Mouse (Mus musculus): Measurements from ENCODE around the gene Aqp5.
A peak's percentile ranks its signal among the peaks of the same experiment; 100 is the strongest.

Gene Aqp5

DNA sequence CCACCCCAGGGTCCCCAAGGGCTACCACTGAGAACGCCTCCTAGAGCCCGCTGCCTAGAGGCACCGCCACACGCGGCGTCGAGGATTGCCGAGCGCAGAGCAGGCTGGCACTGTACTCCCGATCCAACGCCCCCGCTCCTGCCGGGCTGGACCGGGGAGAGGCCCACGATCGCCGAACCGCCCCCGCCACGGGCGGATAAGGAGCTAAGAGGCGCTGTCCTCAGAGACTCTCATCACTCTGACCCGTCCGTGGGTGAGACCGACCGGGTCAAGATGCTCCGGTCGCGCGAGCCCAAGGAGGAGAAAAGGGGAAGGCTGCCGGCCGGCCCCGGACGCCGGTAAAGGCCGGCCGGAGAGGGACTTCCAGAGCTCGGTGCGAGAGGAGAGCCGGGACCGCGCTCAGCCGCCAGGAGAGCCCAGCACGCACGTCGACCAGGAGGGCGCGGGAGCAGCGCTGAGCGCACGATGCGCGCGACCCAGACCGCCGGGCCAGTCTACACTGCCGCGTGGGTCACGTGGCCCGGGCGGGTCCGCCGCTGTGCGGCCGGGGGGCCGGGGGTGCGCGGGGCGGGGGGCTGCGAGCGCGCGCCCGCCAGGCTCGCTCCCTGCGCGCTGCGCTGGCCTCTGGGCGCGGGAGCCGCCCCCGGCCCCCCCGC is at the start of gene Aqp5:
Gene Aqp5, plus strand, starts transcription at position 354 of the 656 bp plus-strand sequence.
- DNase-seq (ENCODE audit: low spot score) = no peak

DNA sequence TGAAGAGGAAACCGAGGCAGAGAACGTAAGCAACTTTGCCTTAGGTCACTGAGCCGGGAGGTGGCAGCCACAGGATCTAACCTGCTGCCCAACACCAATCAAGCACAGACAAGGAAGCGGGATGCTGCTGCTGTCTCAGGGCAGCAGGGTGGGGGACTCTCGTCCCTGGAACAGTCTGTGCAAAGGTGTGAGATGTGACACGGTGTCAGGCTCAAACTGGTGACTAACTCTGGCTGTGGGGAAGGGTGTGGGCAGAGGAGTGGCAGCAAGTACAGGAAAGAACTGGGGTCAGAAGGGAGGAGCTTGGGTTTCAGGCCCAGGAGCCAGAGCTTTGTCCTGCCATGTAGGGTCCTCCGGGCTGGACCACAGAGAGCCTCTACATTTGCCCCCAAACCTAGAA is 46.5 kb upstream of the Aqp5 start:
- DNase-seq (ENCODE audit: low spot score) = no peak

DNA sequence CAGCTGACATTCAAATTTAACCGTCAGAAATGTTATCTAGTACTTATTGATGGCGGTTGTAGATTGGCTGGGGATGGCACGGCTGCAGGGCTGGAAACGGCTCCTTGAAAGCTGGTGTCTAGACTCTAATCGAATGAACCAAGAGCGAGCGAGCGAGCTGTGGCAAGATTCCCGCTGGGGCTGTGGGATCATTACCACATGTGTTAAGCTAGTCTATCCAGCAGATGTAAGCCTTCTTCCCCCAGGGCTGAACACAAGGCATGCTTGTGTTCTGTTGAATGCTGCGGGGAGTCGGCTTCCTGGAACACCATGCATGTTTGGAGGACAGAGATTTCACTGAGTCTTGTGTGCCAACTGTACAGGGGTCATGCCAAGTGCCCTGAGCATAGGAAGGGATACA is 44.0 kb upstream of the Aqp5 start:
- DNase-seq (ENCODE audit: low spot score) = no peak

DNA sequence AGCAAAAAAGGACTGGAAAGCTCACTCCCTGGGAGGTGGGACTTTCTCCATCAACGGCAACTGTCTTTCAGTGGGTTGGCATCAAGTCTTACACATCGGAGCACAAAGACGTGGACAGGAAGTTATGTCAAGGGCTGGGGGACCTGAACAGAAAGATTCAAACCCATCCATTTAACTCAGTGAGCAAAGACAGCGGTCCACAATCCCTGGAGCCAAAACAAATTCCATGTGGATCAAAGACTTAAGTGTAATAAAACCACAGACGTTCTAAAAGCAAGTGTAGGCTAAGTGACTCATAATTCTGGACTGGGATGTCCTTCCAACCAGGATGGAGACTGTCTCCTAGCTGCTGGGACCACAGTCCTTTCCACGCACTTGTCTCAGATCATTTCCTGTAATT is 42.9 kb upstream of the Aqp5 start:
- no peak for DNase-seq (ENCODE audit: low spot score)

DNA sequence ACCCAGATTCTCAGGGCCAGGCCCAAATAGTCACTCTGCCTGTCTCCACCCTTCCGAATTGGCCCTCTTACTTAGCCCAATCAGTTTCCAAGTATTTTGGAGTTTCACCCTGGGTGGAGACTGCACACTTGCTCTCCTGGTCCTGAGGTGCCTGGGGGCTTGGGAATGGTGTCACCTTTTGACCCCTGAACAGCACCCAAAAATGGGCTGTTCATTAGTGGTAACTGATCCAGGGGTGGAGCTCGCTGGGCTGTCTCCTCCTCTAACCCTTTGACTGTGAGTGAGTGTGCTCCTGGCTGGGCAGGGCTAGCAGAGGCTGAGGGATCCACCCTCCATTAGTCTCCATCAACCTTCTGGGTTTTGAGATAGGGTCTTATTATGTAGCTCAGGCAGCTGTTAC is 40.7 kb upstream of the Aqp5 start:
- DNase-seq (ENCODE audit: low spot score) = no peak

DNA sequence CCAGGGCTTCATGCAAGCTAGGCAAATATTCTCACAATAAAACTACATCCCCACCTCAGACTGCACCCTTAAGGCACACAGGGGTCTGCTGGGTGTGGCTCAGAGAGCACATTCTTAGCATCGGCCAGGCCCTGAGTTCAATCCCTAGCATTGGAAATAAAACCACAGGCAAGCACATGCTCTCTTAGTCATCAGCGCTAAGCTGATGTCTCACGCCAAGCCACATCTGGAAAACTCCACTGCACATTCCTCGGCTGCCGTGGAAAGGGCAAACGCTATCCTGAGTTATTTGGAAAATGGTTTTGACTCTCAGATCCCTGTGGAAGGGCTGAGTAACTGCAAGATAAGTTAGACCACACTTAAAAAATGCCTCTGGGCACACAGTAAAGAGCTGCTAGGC is 36.8 kb upstream of the Aqp5 start:
- DNase-seq (ENCODE audit: low spot score) = no peak

DNA sequence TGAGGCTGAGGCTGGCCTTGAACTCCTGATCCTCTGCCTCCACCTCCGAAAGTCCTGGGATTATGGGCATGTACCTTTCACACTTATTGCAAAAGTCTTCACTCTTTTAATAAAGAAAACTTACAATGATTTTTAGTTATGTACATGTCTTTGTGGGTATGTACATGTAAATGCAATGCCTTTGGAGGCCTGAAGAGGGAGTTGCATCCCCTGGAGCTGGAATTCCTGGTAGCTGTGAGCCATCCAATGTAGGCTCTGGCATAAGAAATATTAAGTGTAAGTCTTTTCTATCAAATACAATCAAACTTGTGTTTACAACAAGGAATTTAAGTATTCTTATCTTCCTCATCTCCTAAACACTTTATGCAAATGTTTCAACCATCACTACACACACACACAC is 31.6 kb upstream of the Aqp5 start:
- no peak for DNase-seq (ENCODE audit: low spot score)

DNA sequence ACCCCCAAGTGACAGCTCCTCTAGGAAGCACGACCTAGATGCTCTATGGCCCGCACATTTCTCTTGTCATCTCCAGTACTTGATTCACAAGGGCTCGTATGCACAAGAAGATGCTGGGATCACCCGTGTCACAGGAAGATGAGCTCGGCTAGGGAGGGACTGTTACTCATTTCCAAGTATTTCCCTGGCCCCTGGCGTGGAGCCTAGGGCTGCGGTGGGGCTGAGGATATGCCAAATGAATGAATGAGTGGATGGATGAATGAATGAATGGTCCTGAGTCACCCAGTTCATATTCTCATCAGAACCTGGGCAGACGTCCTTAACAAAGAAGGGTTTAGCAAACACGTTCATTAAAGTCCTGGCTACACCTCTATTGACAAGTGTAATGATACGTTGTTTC is 30.3 kb upstream of the Aqp5 start:
- no peak for DNase-seq (ENCODE audit: low spot score)

DNA sequence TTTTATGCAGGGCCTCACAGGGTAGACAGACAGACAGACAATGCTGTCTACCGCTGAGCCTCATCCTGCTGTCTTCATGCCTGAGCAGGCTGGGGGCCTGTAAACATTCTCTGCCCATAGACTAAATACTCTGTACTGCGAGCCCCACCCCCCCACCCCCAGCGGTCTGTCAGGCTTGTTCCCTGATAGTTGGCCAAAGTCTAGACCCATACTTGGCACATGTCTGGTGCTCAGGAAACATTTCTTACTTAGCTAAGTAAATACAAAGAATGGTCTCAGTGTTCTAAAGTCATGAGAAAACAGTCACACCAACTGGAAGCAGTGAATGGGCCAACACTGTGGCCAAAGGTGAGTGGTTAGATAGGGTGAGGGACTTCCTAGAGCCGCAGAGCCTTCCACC is 23.2 kb upstream of the Aqp5 start:
- peak; percentile 36 for DNase-seq (ENCODE audit: low spot score)

DNA sequence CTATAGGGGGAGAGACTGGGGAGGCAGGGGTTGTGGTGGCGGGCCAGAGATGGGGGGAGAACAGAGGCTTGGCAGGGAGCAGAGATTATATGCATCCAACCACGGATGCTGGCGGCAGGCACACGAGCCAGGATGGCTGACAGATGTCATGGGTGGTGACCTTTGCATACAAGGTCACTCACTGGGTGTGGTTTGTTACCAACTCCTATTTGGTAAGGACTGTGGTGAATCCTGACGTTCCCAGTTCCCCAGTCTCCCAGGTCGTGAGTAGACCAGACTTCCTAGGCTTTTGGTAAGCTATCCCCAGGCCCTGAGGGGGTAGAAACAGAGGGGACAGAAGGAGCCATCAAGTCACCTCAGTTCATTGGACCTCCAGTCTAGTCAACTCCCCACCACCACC is 21.9 kb upstream of the Aqp5 start:
- no peak for DNase-seq (ENCODE audit: low spot score)

DNA sequence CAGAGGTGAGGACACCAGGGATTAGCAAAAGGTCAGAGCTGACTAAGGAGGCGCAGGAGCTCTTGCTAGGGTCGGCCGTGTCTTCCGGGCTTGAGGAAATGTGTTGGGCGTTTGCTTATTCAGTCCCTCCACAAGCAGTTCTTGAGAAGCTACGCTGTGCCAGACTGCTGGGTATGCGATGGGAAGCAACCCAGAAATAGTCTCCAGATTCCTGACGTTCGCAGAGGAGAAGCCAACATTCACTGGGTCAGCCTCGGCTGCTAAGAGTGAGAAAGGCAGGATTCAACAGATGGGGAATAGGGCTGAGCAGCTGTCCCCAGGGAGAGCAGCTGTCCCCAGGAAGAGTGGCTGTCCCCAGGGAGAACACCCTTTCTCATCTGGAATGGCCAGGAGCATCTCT is 21.5 kb upstream of the Aqp5 start:
- no peak for DNase-seq (ENCODE audit: low spot score)

DNA sequence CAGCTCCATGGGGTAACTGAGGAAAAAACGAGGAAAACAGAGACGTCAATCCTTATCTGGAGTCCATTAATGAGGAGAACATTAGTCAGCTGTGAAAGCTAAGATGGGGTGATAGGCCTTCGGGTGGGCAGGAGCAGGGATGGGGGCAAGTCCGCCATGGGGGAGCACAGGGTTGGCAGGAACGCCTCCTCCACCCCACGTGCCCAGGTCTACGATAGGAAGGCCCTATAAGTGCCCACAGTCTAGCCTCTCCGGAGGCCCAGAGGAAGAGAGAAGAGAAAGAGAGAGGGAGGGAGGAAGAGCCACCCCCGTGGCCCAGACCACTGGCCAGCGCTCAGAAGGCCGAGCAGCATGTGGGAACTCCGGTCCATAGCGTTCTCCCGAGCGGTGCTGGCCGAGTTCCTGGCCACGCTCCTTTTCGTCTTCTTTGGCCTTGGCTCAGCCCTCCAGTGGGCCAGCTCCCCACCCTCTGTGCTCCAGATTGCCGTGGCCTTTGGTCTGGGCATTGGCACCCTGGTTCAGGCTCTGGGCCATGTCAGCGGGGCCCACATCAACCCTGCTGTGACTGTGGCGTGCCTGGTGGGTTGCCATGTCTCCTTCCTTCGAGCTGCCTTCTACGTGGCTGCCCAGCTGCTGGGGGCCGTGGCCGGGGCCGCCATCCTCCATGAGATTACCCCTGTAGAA is 11.6 kb upstream of the Aqp5 start, which contains the start of gene Aqp2:
Gene Aqp2, plus strand, starts transcription at position 254 of the 684 bp plus-strand sequence.
- DNase-seq (ENCODE audit: low spot score) = no peak

DNA sequence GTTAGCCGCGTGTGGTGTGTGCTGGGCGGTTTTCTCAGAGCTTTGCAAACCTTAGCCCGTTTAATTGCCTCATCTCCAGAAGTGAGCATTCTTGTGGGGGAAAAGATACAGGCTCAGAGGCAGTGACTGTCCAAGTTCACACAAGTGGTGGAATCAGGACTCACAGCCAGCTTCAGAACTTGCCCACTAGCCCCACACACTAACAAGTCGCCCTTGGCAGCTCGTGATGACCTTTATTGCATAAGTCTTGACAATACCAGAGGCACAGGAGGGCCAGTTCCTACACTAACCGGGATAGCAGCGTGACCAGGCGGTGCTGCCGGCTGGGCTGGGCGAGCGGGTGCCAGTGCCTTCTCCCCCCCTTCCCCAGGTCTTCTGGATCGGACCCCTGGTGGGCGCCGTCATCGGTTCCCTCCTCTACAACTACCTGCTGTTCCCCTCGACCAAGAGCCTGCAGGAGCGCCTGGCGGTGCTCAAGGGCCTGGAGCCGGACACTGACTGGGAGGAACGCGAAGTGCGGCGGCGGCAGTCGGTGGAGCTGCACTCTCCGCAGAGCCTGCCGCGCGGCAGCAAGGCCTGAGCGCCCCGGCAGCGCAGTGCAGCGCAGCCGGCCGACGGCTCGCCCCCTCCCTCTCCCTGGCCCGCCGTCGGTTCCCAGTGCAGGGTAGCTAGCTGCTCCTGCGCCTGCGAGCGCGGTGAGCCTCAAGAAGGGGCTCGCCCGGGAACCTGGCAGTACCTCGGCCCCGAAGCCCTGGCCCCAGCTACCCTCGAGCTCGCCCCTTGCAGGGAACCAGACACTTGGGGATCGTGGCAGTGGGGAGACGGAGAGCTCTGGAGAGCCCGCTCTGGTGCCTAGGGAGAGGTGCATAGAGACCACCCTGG is 6.9 kb upstream of the Aqp5 start:
- DNase-seq (ENCODE audit: low spot score) = no peak

DNA sequence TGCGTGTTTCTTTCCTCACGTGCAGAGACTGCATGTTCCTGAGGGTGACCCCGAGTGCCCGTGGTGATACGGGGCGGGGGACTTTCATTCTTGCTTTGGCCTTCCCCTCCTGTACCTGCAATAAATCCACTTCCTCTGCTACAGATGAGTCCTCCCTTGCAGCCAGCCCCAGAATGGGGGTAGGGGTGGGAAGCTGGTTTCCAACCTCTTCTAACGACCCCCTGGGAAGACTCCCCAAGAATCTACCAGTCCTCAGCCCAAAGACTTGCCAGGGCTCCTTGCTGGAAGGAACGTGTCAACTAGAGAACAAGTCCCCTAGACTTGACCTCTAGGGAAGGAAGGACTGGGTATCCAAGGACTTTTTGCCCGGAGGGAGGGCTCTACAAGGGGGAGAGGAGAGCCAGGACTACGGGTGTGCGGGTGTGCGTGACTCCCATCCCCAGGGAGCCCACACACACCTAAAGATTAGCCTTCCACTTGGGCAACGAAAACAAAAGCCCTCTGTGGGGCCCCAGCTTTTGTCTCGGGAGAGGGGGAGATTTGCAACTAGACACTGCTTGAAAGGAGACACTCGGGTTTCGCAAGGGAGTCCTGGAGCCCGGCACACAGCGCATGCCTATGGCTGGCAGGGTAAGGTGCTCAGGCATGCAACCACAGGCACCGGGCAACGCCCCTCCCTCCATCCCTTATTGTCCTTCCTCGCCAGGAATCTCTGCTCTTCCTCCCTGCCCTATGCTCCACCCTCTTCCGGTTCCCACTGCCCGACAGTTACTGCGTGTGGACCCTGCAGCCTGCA is 6.0 kb upstream of the Aqp5 start:
- DNase-seq (ENCODE audit: low spot score) = no peak

DNA sequence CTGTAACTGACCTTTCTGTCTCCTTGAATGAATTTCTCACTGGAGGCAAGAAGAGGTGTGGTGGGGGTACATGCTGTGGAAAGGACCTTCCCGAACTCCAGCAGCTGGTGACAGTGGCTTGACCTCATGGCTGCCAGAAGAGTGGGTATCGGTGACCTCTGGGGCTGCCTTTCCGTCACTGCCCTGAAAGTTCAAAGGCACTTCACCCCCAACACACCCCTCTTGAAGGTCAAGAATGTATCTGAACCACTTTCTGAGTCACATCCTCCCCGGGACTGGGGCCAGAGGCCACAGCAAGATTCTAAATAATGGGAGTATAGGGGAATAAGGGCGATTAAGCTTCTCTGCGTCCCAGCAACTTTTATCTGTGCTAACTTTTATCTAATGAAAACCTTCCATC is 4.8 kb upstream of the Aqp5 start:
- no peak for DNase-seq (ENCODE audit: low spot score)

DNA sequence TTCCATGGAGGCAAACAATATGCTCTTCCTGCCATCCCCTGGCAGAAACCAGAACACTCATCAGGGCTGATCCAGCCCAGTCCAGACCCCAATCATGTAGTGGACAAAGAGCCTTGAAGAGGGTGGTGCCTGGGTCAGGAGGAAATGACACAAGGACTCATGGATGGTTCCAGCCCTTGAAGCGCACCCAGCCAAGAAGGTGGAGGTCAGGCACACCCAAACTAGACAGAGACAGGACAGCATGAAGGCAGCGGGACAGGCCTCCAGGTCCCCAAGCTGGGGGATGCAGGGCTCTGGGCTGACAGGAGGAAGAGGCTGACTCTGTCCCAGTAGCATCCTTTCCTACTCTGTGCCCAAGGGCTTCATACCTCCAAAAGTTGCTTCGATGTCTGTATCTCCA is 4.1 kb upstream of the Aqp5 start:
- DNase-seq (ENCODE audit: low spot score) = no peak

DNA sequence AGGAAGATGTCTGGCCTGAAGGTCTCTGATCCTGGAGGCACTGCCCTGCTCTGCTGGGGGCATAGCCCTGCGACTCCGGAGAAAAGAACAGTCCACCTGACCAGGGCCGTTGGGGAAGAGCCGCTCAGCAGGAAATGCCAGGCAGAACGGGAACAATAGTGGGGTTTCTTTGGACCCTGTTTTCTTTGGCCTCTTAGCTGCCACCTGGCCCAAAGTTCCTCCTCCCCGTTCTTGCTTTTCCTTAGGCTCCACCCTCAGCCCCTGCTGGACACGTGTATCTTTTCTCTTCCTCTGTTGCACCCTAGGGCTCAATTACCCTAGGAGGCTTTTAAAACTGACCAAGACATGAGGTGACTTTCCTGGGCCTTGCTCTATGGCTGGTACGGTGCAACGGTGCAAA is 1.3 kb upstream of the Aqp5 start:
- DNase-seq (ENCODE audit: low spot score) = no peak

DNA sequence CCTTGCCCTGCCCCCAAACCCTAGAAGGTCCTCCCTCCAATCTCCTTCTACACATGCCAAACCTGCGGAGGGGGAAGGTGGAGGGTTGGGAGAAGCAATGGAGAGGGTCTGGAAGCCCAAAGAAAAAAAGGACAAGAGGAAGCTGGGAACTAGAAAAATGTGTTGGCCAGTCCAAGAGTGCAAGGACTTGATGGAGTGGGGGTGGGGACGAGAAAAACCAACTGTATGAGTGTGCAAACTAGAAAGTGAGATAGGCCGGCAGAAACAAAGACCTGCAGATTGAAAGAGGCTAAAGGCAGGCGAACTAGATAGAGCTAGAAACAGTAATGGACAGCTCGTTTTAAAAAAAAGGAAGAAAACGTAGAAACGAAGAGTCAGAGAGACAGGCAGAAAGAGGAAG is 878 bp upstream of the Aqp5 start:
- no peak for DNase-seq (ENCODE audit: low spot score)

DNA sequence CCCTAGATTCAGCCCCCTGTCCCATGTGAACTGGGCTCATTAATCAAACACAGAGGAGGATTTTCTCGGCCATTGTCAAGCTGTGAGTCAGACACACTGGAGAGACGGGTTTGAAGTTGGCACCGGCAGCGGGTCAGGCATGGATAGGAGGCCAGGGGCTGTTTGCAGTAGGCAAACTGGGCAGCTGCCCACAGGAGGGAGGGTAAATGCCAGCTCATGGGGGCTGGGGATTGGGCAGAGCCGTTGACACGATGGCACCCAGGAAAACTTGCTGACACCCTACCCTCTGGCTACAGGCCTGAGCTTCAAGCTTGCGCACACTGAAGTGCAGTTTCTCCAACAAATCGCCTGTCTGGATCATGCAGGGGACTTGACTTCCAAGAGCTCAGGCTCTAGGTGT is 1.6 kb downstream of the Aqp5 start:
- DNase-seq (ENCODE audit: low spot score) = no peak

DNA sequence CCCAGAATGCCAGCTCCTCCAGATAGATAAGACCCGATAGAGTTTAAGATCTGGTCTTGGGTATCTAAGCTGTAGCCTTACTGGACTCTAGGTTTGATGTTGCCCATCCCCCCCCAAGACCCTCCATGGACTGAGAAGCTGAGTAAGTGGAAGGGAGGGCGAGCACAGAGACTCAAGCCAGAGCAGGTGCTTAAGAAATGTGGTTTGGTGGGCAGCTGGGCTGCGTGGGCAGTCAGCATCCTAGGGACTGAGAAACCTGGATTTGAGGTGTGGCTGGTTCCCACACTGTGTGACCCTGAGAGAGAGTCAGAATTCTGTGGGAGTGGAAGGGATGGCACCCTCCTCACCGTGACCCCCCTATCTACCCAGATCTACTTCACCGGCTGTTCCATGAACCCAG is 2.3 kb downstream of the Aqp5 start:
- DNase-seq (ENCODE audit: low spot score) = no peak

DNA sequence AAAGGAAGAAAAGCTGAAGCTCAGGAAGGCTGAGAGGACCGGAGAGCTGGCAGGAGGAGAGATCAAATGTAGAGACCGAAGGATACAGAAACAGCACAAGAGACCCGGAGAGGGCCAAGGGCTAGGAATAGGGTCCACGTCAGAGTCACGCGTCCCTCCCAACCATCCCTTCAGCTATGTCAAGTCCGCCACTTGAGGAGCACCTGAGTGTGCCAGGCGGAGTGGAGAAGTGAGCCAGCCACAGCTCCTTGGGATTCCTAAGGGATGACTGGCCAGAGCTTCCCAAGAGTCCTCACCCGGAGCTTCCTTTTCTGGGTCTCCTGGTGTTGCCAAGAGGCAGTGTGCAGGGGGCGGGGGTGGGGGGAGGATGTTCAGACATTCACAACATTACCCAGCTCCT is 4.4 kb downstream of the Aqp5 start:
- DNase-seq (ENCODE audit: low spot score) = no peak

DNA sequence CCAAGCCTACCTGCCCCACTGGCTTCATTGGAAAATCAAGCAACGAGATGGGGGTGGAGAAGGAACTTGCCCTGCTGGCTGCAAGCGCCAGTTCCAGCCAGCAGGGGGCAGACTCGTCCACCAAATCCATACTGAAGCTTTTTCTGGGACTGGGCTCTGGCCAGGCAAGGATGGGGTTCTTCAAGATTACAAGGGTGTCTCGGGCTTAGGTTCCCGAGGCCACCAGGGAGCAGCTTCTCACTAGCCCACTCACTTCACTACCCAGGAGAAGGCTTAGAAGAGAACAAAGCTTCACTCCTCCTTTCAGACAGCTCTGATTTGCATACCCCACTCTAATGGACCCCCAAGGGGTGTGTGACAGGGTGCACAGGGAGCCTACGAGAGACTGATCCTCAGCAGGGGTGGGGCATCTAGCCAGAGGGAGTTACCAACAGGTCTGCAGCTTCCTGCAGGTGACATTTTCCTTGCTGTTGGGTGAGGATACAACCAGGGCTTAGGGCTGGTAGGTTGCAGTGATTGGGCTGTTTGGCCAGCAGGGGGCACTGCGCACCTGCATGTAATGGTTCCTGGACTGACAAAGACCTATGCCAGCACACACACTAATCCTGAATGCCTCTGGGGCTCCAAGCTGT is 5.6 kb downstream of the Aqp5 start:
- peak; percentile 75 for DNase-seq (ENCODE audit: low spot score)
